Mouse (Mus musculus) heart, embryonic 16.5 days (tissue): ENCODE measurements around the gene Msl1. TPM values are rescaled to one million over a fixed set of nuclear protein-coding genes. Genes with fewer than 3 reads are reported as not detected.
A peak's percentile ranks its signal among the peaks of the same experiment; 100 is the strongest.

Experiments
- ATAC-seq: fragments of 200-750 bp; cut with Nextera tagmentation; replicated peaks from 2 replicates; pipeline ENCODE4 v1.8.0; 2017; ENCODE audit warnings: moderate number of reproducible peaks; ENCODE audit not compliant: insufficient read depth, low FRiP score; ENCODE audit errors: extremely low read depth
- H3K27ac ChIP-seq: fragments of 300-500 bp; sonication (generic); 2 replicates; pipeline ENCODE4 v1.5.1; 2014; ENCODE audit warnings: mild to moderate bottlenecking, low read length, control low read depth, moderate library complexity
- H3K27me3 ChIP-seq: fragments of 300-500 bp; sonication (generic); 2 replicates; pipeline ENCODE4 v1.6.1; 2014; ENCODE audit warnings: low read length, mixed read lengths; ENCODE audit not compliant: control insufficient read depth, insufficient read depth
- H3K36me3 ChIP-seq: fragments of 300-500 bp; sonication (generic); 2 replicates; pipeline ENCODE4 v1.6.1; 2014; ENCODE audit not compliant: control insufficient read depth, insufficient read depth
- H3K4me1 ChIP-seq: fragments of 300-500 bp; sonication (generic); 2 replicates; pipeline ENCODE4 v1.6.1; 2014; ENCODE audit warnings: low read length, mixed read lengths; ENCODE audit not compliant: control insufficient read depth, insufficient read depth
- H3K4me2 ChIP-seq: fragments of 300-500 bp; sonication (generic); 2 replicates; pipeline ENCODE4 v1.6.1; 2014; ENCODE audit warnings: low read depth, mild to moderate bottlenecking, control low read depth, low read length
- H3K4me3 ChIP-seq: fragments of 300-500 bp; sonication (generic); 2 replicates; pipeline ENCODE4 v1.5.1; 2014; ENCODE audit warnings: mild to moderate bottlenecking, control low read depth, low read length
- H3K9ac ChIP-seq: fragments of 300-500 bp; sonication (generic); 2 replicates; pipeline ENCODE4 v1.6.1; 2014; ENCODE audit warnings: low read length, control low read depth
- H3K9me3 ChIP-seq: fragments of 300-500 bp; sonication (generic); replicated peaks from 2 replicates; pipeline ENCODE4 v1.6.1; 2016; ENCODE audit warnings: low read length; ENCODE audit not compliant: control insufficient read depth
- WGBS: fragments of 180-500 bp; shearing (Covaris S2); extraction: QIAGEN DNeasy Blood & Tissue Kit; methylation state at CpG from one replicate; pipeline ENCODE4 v1.1.7; 2014; 5-methylcytosine and 5-hydroxymethylcytosine counted together
- polyA plus RNA-seq: library from polyadenylated mRNA; unstranded; fragments of >200 nt; fragmentation: Nextera tagmentation; extraction: Ambion mirVana; gene quantifications from 2 replicates; pipeline ENCODE4 v1.2.1, GENCODE M21; 2015

Gene Msl1
- polyA plus RNA-seq, 1 experiment from 2014 or later = 15.2 TPM

- no peak overlapping the region for H3K4me2 ChIP-seq
- no peaks in the 10 kb centered on the region for H3K4me1 ChIP-seq
- H3K4me3 ChIP-seq = no peak overlapping the region
- 89% methylated on average over 2 of the region's 2 CpGs for WGBS
- H3K9ac ChIP-seq = no peak overlapping the region
- no peaks in the 10 kb centered on the region for H3K27me3 ChIP-seq
- no peak overlapping the region for H3K27ac ChIP-seq
- peaks cover 72% of the 10 kb centered on the region for H3K36me3 ChIP-seq
- H3K9me3 ChIP-seq = no peaks in the 10 kb centered on the region
- ATAC-seq = no peak
Observed at GRCm38 (mm10) chr11:98827877-98828276, 32.6 kb downstream of the Msl1 start.

GRCm38 (mm10) chr11:98829091-98829775, 33.9 kb downstream of the Msl1 start:
- Histone ChIP-seq H3K9me3 (no peaks in the 10 kb centered on the region), H3K27me3 (no peaks in the 10 kb centered on the region), H3K36me3 (peaks cover 74% of the 10 kb centered on the region), H3K4me3 (no peak overlapping the region), H3K4me1 (no peaks in the 10 kb centered on the region), H3K9ac (no peak overlapping the region), H3K4me2 (no peak overlapping the region), H3K27ac (no peak overlapping the region)
- no peak for ATAC-seq
- 72% methylated on average over 12 of the region's 12 CpGs for WGBS

- Histone ChIP-seq H3K9me3 (no peaks in the 10 kb centered on the region), H3K9ac (no peak overlapping the region), H3K4me1 (no peaks in the 10 kb centered on the region), H3K36me3 (peaks cover 69% of the 10 kb centered on the region), H3K27me3 (no peaks in the 10 kb centered on the region), H3K4me2 (no peak overlapping the region), H3K27ac (no peak overlapping the region), H3K4me3 (no peak overlapping the region)
- WGBS = 74% methylated on average over 4 of the region's 4 CpGs
- no peak for ATAC-seq
Observed at GRCm38 (mm10) chr11:98829875-98830274, 34.6 kb downstream of the Msl1 start.

- H3K4me1 ChIP-seq = peaks cover 9% of the 10 kb centered on the region; the same call in 1 of the 2 replicates
- H3K4me3 ChIP-seq = no peak overlapping the region
- no peak for ATAC-seq
- H3K27me3 ChIP-seq = peaks cover 7% of the 10 kb centered on the region; the same call in 1 of the 2 replicates
- H3K27ac ChIP-seq = no peak overlapping the region
- peaks cover 32% of the 10 kb centered on the region for H3K36me3 ChIP-seq
- H3K9ac ChIP-seq = no peak overlapping the region
- no peaks in the 10 kb centered on the region for H3K9me3 ChIP-seq
- H3K4me2 ChIP-seq = no peak overlapping the region
- 55% methylated on average over 5 of the region's 5 CpGs for WGBS
Observed at GRCm38 (mm10) chr11:98835296-98835695, 40.0 kb downstream of the Msl1 start.

GRCm38 (mm10) chr11:98835725-98836124, 40.4 kb downstream of the Msl1 start:
- H3K4me2 ChIP-seq = no peak overlapping the region
- H3K9me3 ChIP-seq = no peaks in the 10 kb centered on the region
- peaks cover 7% of the 10 kb centered on the region; the same call in 1 of the 2 replicates for H3K27me3 ChIP-seq
- WGBS = 57% methylated on average over 3 of the region's 3 CpGs
- peaks cover 29% of the 10 kb centered on the region for H3K36me3 ChIP-seq
- no peak overlapping the region for H3K9ac ChIP-seq
- peaks cover 9% of the 10 kb centered on the region; the same call in 1 of the 2 replicates for H3K4me1 ChIP-seq
- H3K4me3 ChIP-seq = no peak overlapping the region
- ATAC-seq = no peak
- no peak overlapping the region for H3K27ac ChIP-seq

GRCm38 (mm10) chr11:98836128-98836527, 40.8 kb downstream of the Msl1 start:
- 0 out of 2 replicates have a peak, but pooled peaks have one; percentile 1 for ATAC-seq
- 32% methylated on average over 7 of the region's 7 CpGs for WGBS
- H3K27ac ChIP-seq = no peak overlapping the region
- H3K9me3 ChIP-seq = no peaks in the 10 kb centered on the region
- H3K27me3 ChIP-seq = peaks cover 7% of the 10 kb centered on the region; the same call in 1 of the 2 replicates
- peak overlapping the region; percentile 81 for H3K4me3 ChIP-seq
- peaks cover 28% of the 10 kb centered on the region for H3K36me3 ChIP-seq
- H3K4me1 ChIP-seq = peaks cover 9% of the 10 kb centered on the region; the same call in 1 of the 2 replicates
- H3K4me2 ChIP-seq = peak overlapping the region; percentile 100
- H3K9ac ChIP-seq = no peak overlapping the region

- H3K4me1 ChIP-seq = peaks cover 9% of the 10 kb centered on the region; the same call in 1 of the 2 replicates
- H3K9ac ChIP-seq = peak within 1 kb of the TSS; percentile 83
- peak; percentile 89 for ATAC-seq
- H3K36me3 ChIP-seq = peaks cover 22% of the 10 kb centered on the region
- H3K4me3 ChIP-seq = peak within 1 kb of the TSS; percentile 81
- peak within 1 kb of the TSS; percentile 100 for H3K4me2 ChIP-seq
- under 1% methylated on average over 48 of the region's 48 CpGs for WGBS
- no peak within 1 kb of the TSS for H3K27ac ChIP-seq
- no peaks in the 10 kb centered on the region for H3K9me3 ChIP-seq
- H3K27me3 ChIP-seq = peaks cover 7% of the 10 kb centered on the region; the same call in 1 of the 2 replicates
Observed at GRCm38 (mm10) chr11:98836651-98837141, 41.4 kb downstream of the Msl1 start, which contains the start of gene Rapgefl1. Rapgefl1 (plus strand) TSS chr11:98836785.

- Histone ChIP-seq H3K27ac (no peak overlapping the region), H3K4me2 (peak overlapping the region; percentile 100), H3K27me3 (peaks cover 7% of the 10 kb centered on the region; the same call in 1 of the 2 replicates), H3K4me3 (peak overlapping the region; percentile 81), H3K9ac (peak overlapping the region; percentile 83), H3K9me3 (no peaks in the 10 kb centered on the region), H3K4me1 (peaks cover 9% of the 10 kb centered on the region; the same call in 1 of the 2 replicates), H3K36me3 (peaks cover 17% of the 10 kb centered on the region)
- WGBS = 2% methylated on average over 23 of the region's 29 CpGs
- ATAC-seq = peak; percentile 14; the same call in 1 of the 2 replicates
Observed at GRCm38 (mm10) chr11:98837231-98837704, 42.0 kb downstream of the Msl1 start.

GRCm38 (mm10) chr11:98837917-98838316, 42.6 kb downstream of the Msl1 start:
- H3K27ac ChIP-seq = no peak overlapping the region
- no peak overlapping the region for H3K9ac ChIP-seq
- 62% methylated on average over 11 of the region's 11 CpGs for WGBS
- H3K9me3 ChIP-seq = no peaks in the 10 kb centered on the region
- no peak overlapping the region for H3K4me3 ChIP-seq
- peaks cover 10% of the 10 kb centered on the region for H3K36me3 ChIP-seq
- peaks cover 7% of the 10 kb centered on the region; the same call in 1 of the 2 replicates for H3K27me3 ChIP-seq
- ATAC-seq = no peak
- no peak overlapping the region for H3K4me2 ChIP-seq
- peaks cover 9% of the 10 kb centered on the region; the same call in 1 of the 2 replicates for H3K4me1 ChIP-seq
